Mouse (Mus musculus) liver, postnatal 0 days (tissue): ENCODE results near the gene 9530053A07Rik. TPM values are rescaled to one million over a fixed set of nuclear protein-coding genes. Genes with fewer than 3 reads are reported as not detected.
A peak's percentile ranks its signal among the peaks of the same experiment; 100 is the strongest.

Source experiments
- ATAC-seq: fragments of 200-750 bp; cut with Nextera tagmentation; 2 replicates; pipeline ENCODE4 v1.8.0; 2017; ENCODE audit warnings: mild to moderate bottlenecking, moderate library complexity
- DNase-seq: peaks from one replicate; pipeline ENCODE4 v3.0.0-alpha.2; 2016
- H3K27ac ChIP-seq: fragments of 300-500 bp; sonication (generic); 2 replicates; pipeline ENCODE4 v1.5.1; 2014; ENCODE audit warnings: antibody characterized with exemption, moderate library complexity, mild to moderate bottlenecking, low read depth
- H3K27me3 ChIP-seq: fragments of 300-500 bp; sonication (generic); 2 replicates; pipeline ENCODE4 v1.6.1; 2014; ENCODE audit warnings: low read length, control low read depth, mixed read lengths; ENCODE audit not compliant: insufficient read depth
- H3K36me3 ChIP-seq: fragments of 300-500 bp; sonication (generic); replicated peaks from 2 replicates; pipeline ENCODE4 v1.6.1; 2014; ENCODE audit warnings: mild to moderate bottlenecking, control low read depth, low read length, moderate library complexity, mixed read lengths; ENCODE audit not compliant: insufficient read depth
- H3K4me1 ChIP-seq: fragments of 300-500 bp; sonication (generic); 2 replicates; pipeline ENCODE4 v1.6.1; 2014; ENCODE audit warnings: antibody characterized with exemption, mild to moderate bottlenecking, control low read depth; ENCODE audit not compliant: insufficient read depth
- H3K4me2 ChIP-seq: fragments of 300-500 bp; sonication (generic); 2 replicates; pipeline ENCODE4 v1.6.1; 2014; ENCODE audit warnings: low read depth, mild to moderate bottlenecking, low read length, moderate library complexity, mixed read lengths
- H3K4me3 ChIP-seq: fragments of 300-500 bp; sonication (generic); 2 replicates; pipeline ENCODE4 v1.5.1; 2014; ENCODE audit warnings: low read depth, low read length
- H3K9ac ChIP-seq: fragments of 300-500 bp; sonication (generic); replicated peaks from 2 replicates; pipeline ENCODE4 v1.6.1; 2014; ENCODE audit warnings: mild to moderate bottlenecking, moderate library complexity
- H3K9me3 ChIP-seq: fragments of 300-500 bp; sonication (generic); 2 replicates; pipeline ENCODE4 v1.6.1; 2016; ENCODE audit warnings: mild to moderate bottlenecking, control low read depth, low read length, mixed read lengths
- CTCF ChIP-seq: sonication (generic); IDR thresholded peaks from 2 replicates; pipeline ENCODE4 v1.5.1; 2016; ENCODE audit warnings: antibody characterized with exemption, low read depth
- EP300 ChIP-seq: IDR thresholded peaks from 2 replicates; pipeline ENCODE4 v1.6.1; 2016; ENCODE audit warnings: antibody characterized with exemption, low read depth, mild to moderate bottlenecking
- WGBS: fragments of 180-500 bp; shearing (Covaris S2); extraction: QIAGEN DNeasy Blood & Tissue Kit; methylation state at CpG from one replicate; pipeline ENCODE4 v1.1.7; 2014; ENCODE audit not compliant: insufficient replicate concordance; 5-methylcytosine and 5-hydroxymethylcytosine counted together
- polyA plus RNA-seq: library from polyadenylated mRNA; unstranded; fragments of >200 nt; fragmentation: Nextera tagmentation; extraction: Ambion mirVana; gene quantifications from 2 replicates; pipeline ENCODE4 v1.2.1, GENCODE M21; 2015

9530053A07Rik gene
- polyA plus RNA-seq, 1 experiment from 2014 or later = not detected

DNA sequence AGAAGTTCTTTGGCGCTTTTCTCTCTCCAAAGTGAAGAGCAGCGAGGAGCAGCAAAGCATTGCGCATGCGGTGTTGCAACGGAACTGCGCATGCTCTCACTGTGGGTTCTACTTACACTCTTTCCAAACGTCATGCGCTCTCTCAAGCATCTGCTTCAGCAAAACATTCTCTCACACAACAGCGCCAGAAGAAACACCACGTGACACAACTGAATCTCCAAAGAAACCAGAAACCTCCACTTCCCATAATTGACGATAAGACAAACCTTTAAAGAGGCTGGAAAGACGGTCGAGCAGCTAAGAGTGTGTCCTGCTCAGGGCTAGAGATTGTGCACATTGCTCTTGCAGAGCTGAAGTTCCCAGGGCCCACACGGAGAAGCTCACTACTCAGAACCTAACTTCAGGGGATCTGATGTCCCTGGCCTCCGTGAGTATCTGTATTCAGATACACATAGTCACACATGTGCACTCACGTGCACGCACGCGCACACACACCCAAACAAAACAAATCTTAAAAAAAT, 79.8 kb downstream of the 9530053A07Rik start:
- Histone ChIP-seq H3K27ac (no peak overlapping the region), H3K4me2 (peak overlapping the region; percentile 71), H3K9ac (no peak overlapping the region), H3K4me1 (no peaks in the 10 kb centered on the region), H3K27me3 (no peaks in the 10 kb centered on the region), H3K36me3 (no peaks in the 10 kb centered on the region), H3K9me3 (no peaks in the 10 kb centered on the region), H3K4me3 (no peak overlapping the region)
- no peak for TF ChIP-seq CTCF
- no peak for TF ChIP-seq EP300
- DNase-seq (peak; percentile 53), ATAC-seq (peak; percentile 54; the same call in 1 of the 2 replicates)
- WGBS = 44% methylated on average over 19 of the region's 19 CpGs

DNA sequence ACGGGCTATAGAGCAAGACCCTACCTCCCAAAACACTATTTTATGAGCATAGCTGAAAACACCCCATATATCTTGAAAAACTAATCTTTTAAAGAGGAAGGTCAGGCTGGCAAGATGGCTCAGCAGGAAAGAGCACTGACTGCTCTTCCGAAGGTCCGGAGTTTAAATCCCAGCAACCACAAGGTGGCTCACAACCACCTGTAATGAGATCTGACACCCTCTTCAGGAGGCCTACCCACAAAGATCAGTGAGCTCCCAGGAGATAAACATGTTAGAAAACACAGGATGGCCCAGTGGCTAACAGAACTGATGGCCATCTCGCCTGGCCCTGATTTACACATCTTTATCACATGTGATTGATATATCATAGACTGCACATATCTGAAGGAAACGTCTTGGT, 81.5 kb downstream of the 9530053A07Rik start:
- ATAC-seq = no peak
- Histone ChIP-seq H3K36me3 (no peaks in the 10 kb centered on the region), H3K4me2 (no peak overlapping the region), H3K27ac (no peak overlapping the region), H3K4me3 (no peak overlapping the region), H3K9me3 (no peaks in the 10 kb centered on the region), H3K27me3 (no peaks in the 10 kb centered on the region), H3K9ac (no peak overlapping the region), H3K4me1 (no peaks in the 10 kb centered on the region)
- 48% methylated on average over 5 of the region's 5 CpGs for WGBS
- no peak for TF ChIP-seq CTCF
- no peak for TF ChIP-seq EP300
- no peak for DNase-seq

DNA sequence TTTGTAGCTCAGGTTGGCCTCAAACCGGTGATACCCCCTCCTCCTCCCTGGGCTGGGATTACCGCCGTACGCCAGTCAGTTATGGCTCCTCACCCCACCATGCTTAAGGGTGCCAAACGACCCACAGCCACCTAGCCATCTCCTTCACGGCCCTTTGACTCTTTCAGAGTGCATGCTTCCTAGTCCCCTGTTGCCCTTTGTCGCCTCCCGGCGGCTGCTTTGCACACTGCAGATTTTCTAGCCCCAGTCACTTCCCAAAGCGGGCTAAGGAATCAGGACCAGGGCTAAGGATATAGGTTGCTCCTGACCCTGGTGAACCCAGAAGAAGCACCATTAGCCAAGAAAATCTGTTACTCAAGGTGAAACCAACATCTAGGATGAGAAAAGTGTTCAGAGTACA, 84.9 kb downstream of the 9530053A07Rik start:
- ATAC-seq (no peak), DNase-seq (peak; percentile 79)
- TF ChIP-seq CTCF (peak; percentile 89), EP300 (no peak)
- Histone ChIP-seq H3K4me3 (no peak overlapping the region), H3K9ac (no peak overlapping the region), H3K9me3 (no peaks in the 10 kb centered on the region), H3K36me3 (no peaks in the 10 kb centered on the region), H3K4me2 (no peak overlapping the region), H3K4me1 (no peaks in the 10 kb centered on the region), H3K27ac (no peak overlapping the region), H3K27me3 (no peaks in the 10 kb centered on the region)
- WGBS = 26% methylated on average over 10 of the region's 10 CpGs

Other genes with a start within 250 kb of the 9530053A07Rik start
- gene Zfp974, start 200.0 kb upstream of the 9530053A07Rik start, polyA plus RNA-seq = 0.95 and 1.2 TPM in 2 replicates
- gene Zfp780b, start 150.3 kb upstream of the 9530053A07Rik start, polyA plus RNA-seq = 2.4 and 3.0 TPM in 2 replicates
- gene Zfp850, start 115.4 kb upstream of the 9530053A07Rik start, polyA plus RNA-seq = 0.44 and 0.83 TPM in 2 replicates
- 108 and 114 TPM in 2 replicates for gene Psmc4, start 79.4 kb upstream of the 9530053A07Rik start, polyA plus RNA-seq
- 0.12 TPM in 1 of 2 replicates, not detected in the other for gene Fcgbp, start 58.2 kb upstream of the 9530053A07Rik start, polyA plus RNA-seq
- 48.4 and 51.6 TPM in 2 replicates for gene Fbl, start 40.2 kb downstream of the 9530053A07Rik start, polyA plus RNA-seq
- 4.0 and 4.5 TPM in 2 replicates for gene Dyrk1b, start 50.0 kb downstream of the 9530053A07Rik start, polyA plus RNA-seq
- 1.3 and 1.4 TPM in 2 replicates for gene Eid2, start 138.4 kb downstream of the 9530053A07Rik start, polyA plus RNA-seq
- 3.4 and 3.9 TPM in 2 replicates for gene Eid2b, start 148.3 kb downstream of the 9530053A07Rik start, polyA plus RNA-seq
- gene Selenov, start 161.7 kb downstream of the 9530053A07Rik start, polyA plus RNA-seq = 0.12 TPM in 1 of 2 replicates, not detected in the other
- gene Dll3, start 172.8 kb downstream of the 9530053A07Rik start, polyA plus RNA-seq = 0.12 TPM in 1 of 2 replicates, not detected in the other
- gene Timm50, start 182.6 kb downstream of the 9530053A07Rik start, polyA plus RNA-seq = 52.0 and 53.9 TPM in 2 replicates
- 18.7 and 21.0 TPM in 2 replicates for gene Supt5, start 209.3 kb downstream of the 9530053A07Rik start, polyA plus RNA-seq
- gene Rps16, start 221.2 kb downstream of the 9530053A07Rik start, polyA plus RNA-seq = 653 and 673 TPM in 2 replicates
- gene Plekhg2, start 243.1 kb downstream of the 9530053A07Rik start, polyA plus RNA-seq = 2.8 and 3.9 TPM in 2 replicates